Mouse (Mus musculus): Measurements from ENCODE around the gene Lhx5.

- TF ChIP-seq CTCF (IDR thresholded peaks at IDR 0.05), result no peak
- no peak for TF ChIP-seq POLR2A (IDR thresholded peaks at IDR 0.05; ENCODE audit: insufficient read depth, low read depth, low read length)
- TF ChIP-seq EP300 (IDR thresholded peaks at IDR 0.05; ENCODE audit: insufficient read depth, low read depth, low read length), result no peak
Observed at GRCm38 (mm10) chr5:120424657-120425056, 6.8 kb upstream of the Lhx5 start.

Measured in heart, adult 2 months (tissue).